17 mouse cellular contexts compared by ENCODE assay signal in genomic region chr10:64342702-64343379, GRCm38 (mm10).
DNase-seq lines count a peak whose midpoint lies in the region; ATAC-seq and TF ChIP-seq lines count a peak whose summit lies in the region.
"Had no signal": no experiment of that assay in that cellular context is flagged by ENCODE, and none has a peak within 500 bp of the region (broad histone marks: within the 10 kb centered on the region; RNA-seq: fewer than 3 reads in every experiment).

No protein-coding gene starts in this region.

- H3K27ac ChIP-seq in kidney, adult 2 months (ENCODE audit: insufficient read depth, low read depth, low read length), result no peak overlapping the region
- no peak overlapping the region for H3K27ac ChIP-seq in intestine, embryonic 15.5 days
- H3K27ac ChIP-seq in heart, adult 2 months, result no peak overlapping the region
- H3K27ac ChIP-seq: forebrain, embryonic 10.5 days; gastrocnemius, adult 2 months; heart, embryonic 10.5 days; limb, embryonic 15.5 days; neural tube, embryonic 15.5 days had no signal

- no peaks in the 10 kb centered on the region for H3K27me3 ChIP-seq in kidney, adult 2 months (replicated peaks; ENCODE audit: control insufficient read depth, insufficient read depth, low read length)
- H3K27me3 ChIP-seq in Patski, result no peaks in the 10 kb centered on the region
- no peaks in the 10 kb centered on the region for H3K27me3 ChIP-seq in intestine, embryonic 15.5 days (replicated peaks)
- no peaks in the 10 kb centered on the region for H3K27me3 ChIP-seq in heart, adult 2 months (ENCODE audit: control insufficient read depth, insufficient read depth, low read length)
- H3K27me3 ChIP-seq: limb, embryonic 15.5 days; neural tube, embryonic 15.5 days had no signal

- no peaks in the 10 kb centered on the region for H3K9me3 ChIP-seq in intestine, embryonic 15.5 days
- H3K9me3 ChIP-seq: forebrain, embryonic 10.5 days; heart, embryonic 10.5 days; limb, embryonic 15.5 days; neural tube, embryonic 15.5 days had no signal

- in situ Hi-C loops in Patski (cut with MboI; ENCODE audit: low pct_unique_long_range_greater_than_20kb), result no loop called here

- H3K4me1 ChIP-seq in kidney, adult 2 months (ENCODE audit: control insufficient read depth, insufficient read depth, low read length), result no peaks in the 10 kb centered on the region
- no peaks in the 10 kb centered on the region for H3K4me1 ChIP-seq in intestine, embryonic 15.5 days (replicated peaks)
- no peaks in the 10 kb centered on the region for H3K4me1 ChIP-seq in heart, adult 2 months (ENCODE audit: control insufficient read depth, insufficient read depth, low read length)
- H3K4me1 ChIP-seq: forebrain, embryonic 10.5 days; heart, embryonic 10.5 days; neural tube, embryonic 15.5 days had no signal

- CTCF ChIA-PET in Patski (lab: Charles Lee), result no interaction called here

- intact Hi-C loops in heart, adult 2 months (cut with DNase I), result no loop called here

- POLR2A ChIA-PET in Patski (lab: Charles Lee), result no interaction called here

- H3K79me2 ChIP-seq in heart, adult 2 months (replicated peaks; ENCODE audit: control insufficient read depth, insufficient read depth, low read length), result no peaks in the 10 kb centered on the region

- DNase-seq in kidney, postnatal 14 days, result peak; percentile 10
- DNase-seq in kidney, adult 2 months, result no peak
- DNase-seq in Patski (ENCODE audit: low read depth, low spot score), result peak; percentile 80
- peak; percentile 12 to 41 for DNase-seq in kidney, postnatal 4 days
- DNase-seq in right cerebral cortex, postnatal 10 days (ENCODE audit: low spot score in 2 of 2), result peak; percentile 20 to 21
- DNase-seq in heart, adult 2 months, result no peak
- DNase-seq: cerebellum, adult 9-10 months; embryo, embryonic 11 days; gastrocnemius, adult 2 months; lung, adult 18-20 months; thymus, postnatal 14 days had no signal

- TF ChIP-seq CTCF in kidney, adult 2 months (conservative IDR thresholded peaks at IDR 0.05; ENCODE audit: insufficient read depth, insufficient read length, low read depth, low read length), result no peak
- TF ChIP-seq CTCF in Patski (IDR thresholded peaks at IDR 0.05), result no peak
- TF ChIP-seq CTCF in heart, adult 2 months (IDR thresholded peaks at IDR 0.05), result no peak

- ATAC-seq in Patski, result peak; percentile 94
- ATAC-seq in intestine, embryonic 15.5 days, result no peak
- ATAC-seq: hindbrain, embryonic 16.5 days had no signal

- 40% methylated on average over 4 of the region's 4 CpGs for WGBS in kidney, adult 2 months
- WGBS in intestine, embryonic 15.5 days, result 76% methylated on average over 4 of the region's 4 CpGs
- WGBS in heart, adult 2 months, result 64% methylated on average over 4 of the region's 4 CpGs

- no peaks in the 10 kb centered on the region for H3K36me3 ChIP-seq in kidney, adult 2 months (ENCODE audit: control insufficient read depth, insufficient read depth, low read length)
- H3K36me3 ChIP-seq in intestine, embryonic 15.5 days, result no peaks in the 10 kb centered on the region
- H3K36me3 ChIP-seq in heart, adult 2 months (ENCODE audit: control insufficient read depth, insufficient read depth, low read length), result no peaks in the 10 kb centered on the region
- H3K36me3 ChIP-seq: forebrain, embryonic 10.5 days; heart, embryonic 10.5 days; limb, embryonic 15.5 days; neural tube, embryonic 15.5 days had no signal

- no peak overlapping the region for H3K4me2 ChIP-seq in intestine, embryonic 15.5 days (replicated peaks)
- H3K4me2 ChIP-seq: limb, embryonic 15.5 days; neural tube, embryonic 15.5 days had no signal

- H3K4me3 ChIP-seq in kidney, adult 2 months (ENCODE audit: insufficient read depth, low read depth, low read length), result no peak overlapping the region
- H3K4me3 ChIP-seq in intestine, embryonic 15.5 days (replicated peaks), result no peak overlapping the region
- no peak overlapping the region for H3K4me3 ChIP-seq in heart, adult 2 months
- H3K4me3 ChIP-seq: forebrain, embryonic 10.5 days; gastrocnemius, adult 2 months; heart, embryonic 10.5 days; limb, embryonic 15.5 days; neural tube, embryonic 15.5 days had no signal

- TF ChIP-seq POLR2A in kidney, adult 2 months (IDR thresholded peaks at IDR 0.05; ENCODE audit: low read depth, low read length), result no peak
- TF ChIP-seq POLR2A in heart, adult 2 months (IDR thresholded peaks at IDR 0.05; ENCODE audit: insufficient read depth, low read depth, low read length), result no peak

- TF ChIP-seq EP300 in heart, adult 2 months (IDR thresholded peaks at IDR 0.05; ENCODE audit: insufficient read depth, low read depth, low read length), result no peak

- H3K9ac ChIP-seq in intestine, embryonic 15.5 days, result no peak overlapping the region
- H3K9ac ChIP-seq in heart, adult 2 months (ENCODE audit: low read depth, low read length), result no peak overlapping the region
- H3K9ac ChIP-seq: limb, embryonic 15.5 days; neural tube, embryonic 15.5 days had no signal

Comparison
In these comparisons a context has a peak if more than half of its experiments do, and no peak if none do; other contexts are left out.
1. DNase-seq: peak in kidney, postnatal 14 days (single experiment), Patski (single experiment), kidney, postnatal 4 days (2 of 2) and right cerebral cortex, postnatal 10 days (2 of 2); none in kidney, adult 2 months (single experiment) and heart, adult 2 months (0 of 2).